Comparison of ENCODE assay signal across 8 mouse cellular contexts in the genomic region with DNA sequence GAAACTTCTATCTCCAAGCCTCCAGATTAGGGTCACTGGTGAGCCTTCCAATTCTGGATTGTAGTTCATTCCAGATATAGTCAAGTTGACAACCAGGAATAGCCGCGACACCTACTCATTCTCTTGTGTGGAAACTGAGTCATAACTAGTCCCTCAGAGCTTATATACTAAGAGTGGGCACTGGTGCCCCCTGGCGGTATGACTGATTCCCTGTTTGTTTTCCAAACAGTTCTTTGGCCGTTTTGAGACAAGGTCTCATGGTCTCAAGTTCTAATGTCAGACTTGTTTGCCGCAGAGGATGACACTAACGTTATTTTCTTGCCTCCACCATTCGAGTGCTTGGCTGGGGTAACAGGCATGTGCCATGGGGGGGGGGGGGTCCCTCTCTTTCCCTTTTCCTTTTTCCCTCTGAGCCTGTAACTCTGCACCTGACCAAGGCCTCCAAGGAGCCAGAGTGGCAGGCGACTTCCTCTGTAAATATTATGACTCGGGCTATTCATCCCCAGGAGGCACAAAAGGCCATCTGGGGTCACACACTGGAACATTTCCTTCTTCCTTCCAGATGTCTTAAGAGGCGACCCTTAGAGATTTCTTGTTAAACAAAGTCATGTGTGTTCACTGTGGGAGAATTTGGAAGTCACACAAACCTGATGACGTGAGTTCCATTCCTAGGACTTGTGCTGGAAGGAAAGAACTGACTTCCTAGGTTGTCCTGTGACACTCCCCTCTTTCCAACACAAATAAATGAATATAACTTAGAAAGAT. TPM values are rescaled to one million over a fixed set of nuclear protein-coding genes. Genes with fewer than 3 reads are reported as not detected.
DNase-seq lines count a peak whose midpoint lies in the region; ATAC-seq lines count a peak whose summit lies in the region.

No protein-coding gene starts in this region.

- peaks cover 30% of the 10 kb centered on the region for H3K27me3 ChIP-seq in liver, embryonic 11.5 days (replicated peaks; ENCODE audit: control insufficient read depth, insufficient read depth, low read length)

- H3K27ac ChIP-seq in liver, embryonic 11.5 days (ENCODE audit: low read depth, low read length): peak overlapping the region; percentile 67; the same call in 1 of the 2 replicates

- H3K4me2 ChIP-seq in liver, embryonic 11.5 days: peak overlapping the region; percentile 68; the same call in 1 of the 2 replicates

- ATAC-seq in liver, embryonic 11.5 days (replicated peaks; ENCODE audit: low FRiP score): no peak

- DNase-seq in urinary bladder, adult 2 months (ENCODE audit: low spot score): peak; percentile 43
- no peak for DNase-seq in urinary bladder, adult 18-20 months (ENCODE audit: low spot score in 2 of 2)
- peak; percentile 65 for DNase-seq in cerebellum, adult 9-11 months
- DNase-seq in heart, adult 11 months: peak; percentile 99
- DNase-seq in kidney, adult 8-10 months: peak; percentile 82 to 88
- no peak for DNase-seq in liver, embryonic 11.5 days (ENCODE audit: low spot score)
- DNase-seq in right cerebral cortex, adult 2 months (ENCODE audit: low spot score in 2 of 2): peak; percentile 84 to 87
- no peak for DNase-seq in ovary, postnatal 14 days (ENCODE audit: low spot score)

- no peaks in the 10 kb centered on the region for H3K9me3 ChIP-seq in liver, embryonic 11.5 days (ENCODE audit: control insufficient read depth, low read length)

- H3K4me1 ChIP-seq in liver, embryonic 11.5 days (replicated peaks; ENCODE audit: control insufficient read depth, insufficient read depth, low read length): peaks cover 24% of the 10 kb centered on the region

- no peaks in the 10 kb centered on the region; the same call in 1 of the 2 replicates for H3K36me3 ChIP-seq in liver, embryonic 11.5 days (ENCODE audit: control insufficient read depth, insufficient read depth, low read length)

- H3K4me3 ChIP-seq in liver, embryonic 11.5 days (ENCODE audit: low read depth, low read length): no peak overlapping the region

- 27% methylated on average over 11 of the region's 11 CpGs for WGBS in liver, embryonic 11.5 days

- H3K9ac ChIP-seq in liver, embryonic 11.5 days (ENCODE audit: low read depth, low read length): no peak overlapping the region

RNA-seq across cellular contexts. Expression of gene Rab3a, which starts 2.3 kb away (rescaled TPM):
- polyA plus RNA-seq in urinary bladder, adult 2 months (2012; rRNA removed): 34.1 and 35.3 TPM in 2 replicates
- 6.3 and 6.9 TPM in 2 replicates for polyA plus RNA-seq in liver, embryonic 11.5 days (2014; fragmentation: Nextera tagmentation; extraction: Ambion mirVana)

RNA-seq across cellular contexts. Expression of gene Mpv17l2, which starts 8.6 kb away (rescaled TPM):
- 38.2 and 41.9 TPM in 2 replicates for polyA plus RNA-seq in urinary bladder, adult 2 months (2012; rRNA removed)
- 67.7 and 76.4 TPM in 2 replicates for polyA plus RNA-seq in liver, embryonic 11.5 days (2014; fragmentation: Nextera tagmentation; extraction: Ambion mirVana)

RNA-seq across cellular contexts. Expression of gene Pik3r2, which starts 24.3 kb away (rescaled TPM):
- 57.3 and 66.0 TPM in 2 replicates for polyA plus RNA-seq in urinary bladder, adult 2 months (2012; rRNA removed)
- polyA plus RNA-seq in liver, embryonic 11.5 days (2014; fragmentation: Nextera tagmentation; extraction: Ambion mirVana): 41.5 and 44.6 TPM in 2 replicates

RNA-seq across cellular contexts. Expression of gene Pde4c, which starts 28.7 kb away (rescaled TPM):
- polyA plus RNA-seq in urinary bladder, adult 2 months (2012; rRNA removed): 0.54 and 0.59 TPM in 2 replicates
- polyA plus RNA-seq in liver, embryonic 11.5 days (2014; fragmentation: Nextera tagmentation; extraction: Ambion mirVana): 0.83 and 1.3 TPM in 2 replicates

RNA-seq across cellular contexts. Expression of gene Gm3336, which starts 33.8 kb away (rescaled TPM):
- polyA plus RNA-seq in urinary bladder, adult 2 months (2012; rRNA removed): 0.46 and 0.56 TPM in 2 replicates
- 0.15 TPM in 1 of 2 replicates, not detected in the other for polyA plus RNA-seq in liver, embryonic 11.5 days (2014; fragmentation: Nextera tagmentation; extraction: Ambion mirVana)

Comparison
In these comparisons a context has a peak if more than half of its experiments do, and no peak if none do; other contexts are left out.
1. DNase-seq: peak in urinary bladder, adult 2 months (single experiment), cerebellum, adult 9-11 months (single experiment), heart, adult 11 months (single experiment), kidney, adult 8-10 months (2 of 2) and right cerebral cortex, adult 2 months (2 of 2); none in urinary bladder, adult 18-20 months (0 of 2), liver, embryonic 11.5 days (single experiment) and ovary, postnatal 14 days (single experiment).